Mouse (Mus musculus) layer of hippocampus, postnatal 25 days (tissue): ENCODE data around the gene Hist1h4n. TPM values are rescaled to one million over a fixed set of nuclear protein-coding genes. Genes with fewer than 3 reads are reported as not detected.
"Not testable (repeated sequence)": the region's sequence is repeated elsewhere in the genome, so short reads cannot be mapped to it uniquely, and the experiment has no call there.

Experiments used
- DNase-seq, 2 experiments: peaks; one replicate each; pipeline ENCODE4 v3.0.0; 2022; ENCODE audit warnings: mixed read lengths in 2 of 2, low spot score in 1 of 2; ENCODE audit errors: extremely low spot score in 1 of 2
- total RNA-seq, 2 experiments: library from RNA; stranded (reverse); gene quantifications; 2 replicates each; pipeline ENCODE4 v1.2.3; 2021

Gene Hist1h4n
- 10 to 100 TPM; 21.0 to 38.5 TPM for total RNA-seq

DNA sequence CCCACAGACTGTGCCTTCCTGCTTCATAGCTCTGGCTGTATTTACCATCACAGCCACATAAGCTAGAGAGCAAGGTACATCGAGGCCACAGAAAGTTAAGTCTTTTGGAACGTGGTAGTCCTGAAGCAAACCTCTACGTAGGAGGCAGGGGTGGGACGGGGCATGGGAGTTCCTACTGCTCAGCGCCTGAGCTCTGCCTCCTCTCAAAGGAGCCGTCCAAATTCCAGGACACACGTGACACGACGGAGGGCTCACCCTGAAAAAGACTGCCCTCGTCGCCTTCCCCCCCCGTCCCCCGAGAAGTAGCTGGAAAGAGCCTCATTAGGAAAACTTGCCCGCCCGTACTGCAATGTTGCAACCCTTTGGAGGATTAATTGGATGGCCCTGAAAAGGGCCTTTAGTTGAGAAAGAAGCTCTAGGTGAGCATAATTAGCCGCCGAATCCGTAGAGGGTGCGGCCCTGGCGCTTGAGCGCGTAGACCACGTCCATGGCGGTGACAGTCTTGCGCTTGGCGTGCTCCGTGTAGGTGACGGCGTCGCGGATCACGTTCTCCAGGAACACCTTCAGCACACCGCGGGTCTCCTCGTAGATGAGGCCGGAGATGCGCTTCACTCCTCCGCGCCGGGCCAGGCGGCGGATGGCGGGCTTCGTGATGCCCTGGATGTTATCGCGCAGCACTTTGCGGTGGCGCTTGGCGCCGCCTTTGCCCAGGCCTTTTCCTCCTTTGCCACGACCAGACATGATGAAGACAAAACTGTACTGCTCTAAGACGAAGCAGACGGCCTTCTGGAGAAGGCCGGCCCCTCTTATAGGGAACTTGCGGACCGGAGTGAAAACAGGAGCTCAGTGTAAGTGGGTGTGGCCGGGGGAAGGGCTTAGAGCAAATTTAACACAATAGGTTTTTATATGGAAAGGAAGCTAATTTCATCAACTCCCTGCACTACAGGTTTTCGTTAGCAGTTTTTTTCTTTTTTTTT is at the start of gene Hist1h4n:
TSS of gene Hist1h4n (minus strand) at position 779 of the 977 bp plus-strand sequence.
- DNase-seq = not testable (repeated sequence)

DNA sequence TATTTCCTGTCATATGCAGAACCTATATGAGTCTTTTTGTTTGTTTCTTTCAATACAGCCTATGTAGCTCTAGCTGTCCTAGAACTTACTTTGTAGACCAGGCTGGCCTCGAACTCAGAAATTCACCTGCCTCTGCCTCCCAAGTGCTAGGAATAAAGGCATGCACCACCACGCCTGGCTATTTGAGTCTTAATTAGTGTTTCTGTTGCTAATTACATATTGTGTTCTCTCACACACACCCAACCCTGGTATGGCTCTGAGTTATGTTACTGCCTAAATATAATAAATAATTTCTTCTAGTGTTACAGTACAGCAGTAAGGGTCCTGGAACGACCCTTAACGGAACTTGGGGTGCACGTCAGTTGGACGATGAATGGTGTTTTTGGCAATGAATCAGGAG is 48.7 kb upstream of the Hist1h4n start:
- no peak for DNase-seq

DNA sequence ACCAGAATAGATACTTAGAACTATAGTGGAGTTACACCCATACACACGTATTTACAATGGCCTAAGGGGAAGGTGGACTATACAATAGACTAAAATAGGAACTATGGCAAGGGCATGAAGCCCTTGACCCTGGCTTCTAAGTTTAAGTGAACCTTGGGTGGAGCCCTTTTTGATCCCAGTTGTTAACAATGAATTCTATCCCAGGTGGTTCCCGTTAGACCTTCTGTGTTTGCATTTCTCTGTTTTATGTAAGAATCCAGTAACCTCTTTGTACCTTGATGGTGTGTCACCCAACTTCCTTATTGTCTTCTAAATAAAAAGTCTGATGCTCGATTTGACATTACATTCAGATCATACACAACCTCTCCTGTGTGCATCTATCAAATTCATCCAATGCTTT is 33.5 kb upstream of the Hist1h4n start:
- DNase-seq = not testable (repeated sequence)

DNA sequence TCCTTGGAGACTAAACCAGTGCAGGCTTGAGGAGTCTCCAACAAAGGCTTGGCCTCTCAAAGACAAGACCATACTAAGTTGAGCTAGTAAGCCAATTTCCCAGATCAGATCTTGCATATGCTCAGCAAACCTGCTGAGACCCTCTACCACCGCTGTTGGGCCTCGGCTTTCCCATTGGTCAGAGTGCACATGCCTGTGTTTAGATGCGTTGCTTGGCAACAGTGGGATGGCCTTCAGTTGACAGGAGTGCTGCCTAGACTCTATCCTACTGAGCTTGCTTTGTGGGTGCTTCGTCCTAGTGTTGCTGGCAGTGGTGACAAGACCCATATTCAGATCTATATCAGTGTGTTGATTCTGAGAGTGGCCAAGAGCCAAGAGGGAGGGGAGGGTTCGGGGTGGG is 29.6 kb upstream of the Hist1h4n start:
- DNase-seq = no peak

DNA sequence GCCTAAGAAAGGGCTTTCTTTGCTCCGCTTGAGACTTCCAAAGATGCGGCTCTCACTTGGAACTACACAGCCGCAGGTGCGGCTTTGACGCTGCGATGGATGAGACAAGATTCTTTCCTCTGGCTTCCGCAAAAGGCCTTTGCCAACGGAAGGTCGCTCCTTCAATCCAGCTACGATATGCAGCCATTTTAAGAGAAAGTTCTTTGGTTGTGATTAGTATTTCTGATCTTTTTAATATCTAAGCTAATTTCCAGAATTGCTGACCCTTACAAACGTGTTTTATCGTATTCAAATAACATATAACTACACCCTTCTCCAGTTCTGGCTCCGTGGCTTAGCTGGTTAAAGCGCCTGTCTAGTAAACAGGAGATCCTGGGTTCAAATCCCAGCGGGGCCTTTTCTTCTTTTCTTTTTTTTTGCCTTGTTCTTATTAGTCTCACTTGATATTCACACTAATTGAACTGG is 23.7 kb upstream of the Hist1h4n start:
- peak; percentile 26 to 62 for DNase-seq

DNA sequence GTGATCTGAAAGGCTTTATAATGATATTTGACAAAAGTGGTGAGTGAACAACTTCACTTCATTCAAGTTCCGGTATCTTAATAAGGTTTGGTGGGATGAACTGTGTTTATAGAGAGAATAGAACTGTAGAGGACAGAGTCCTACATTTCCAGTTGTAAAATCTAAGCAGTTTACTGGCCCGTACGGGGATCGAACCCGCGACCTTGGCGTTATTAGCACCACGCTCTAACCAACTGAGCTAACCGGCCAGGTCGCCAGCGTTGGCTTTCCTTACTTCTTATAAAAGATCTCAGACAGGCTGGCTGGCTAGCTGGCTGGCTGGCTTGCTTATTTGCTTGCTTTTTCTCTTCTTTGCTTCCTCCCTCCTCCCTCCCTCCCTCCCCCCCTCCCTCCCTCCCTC is 23.1 kb upstream of the Hist1h4n start:
- DNase-seq = peak; percentile 78 to 88

DNA sequence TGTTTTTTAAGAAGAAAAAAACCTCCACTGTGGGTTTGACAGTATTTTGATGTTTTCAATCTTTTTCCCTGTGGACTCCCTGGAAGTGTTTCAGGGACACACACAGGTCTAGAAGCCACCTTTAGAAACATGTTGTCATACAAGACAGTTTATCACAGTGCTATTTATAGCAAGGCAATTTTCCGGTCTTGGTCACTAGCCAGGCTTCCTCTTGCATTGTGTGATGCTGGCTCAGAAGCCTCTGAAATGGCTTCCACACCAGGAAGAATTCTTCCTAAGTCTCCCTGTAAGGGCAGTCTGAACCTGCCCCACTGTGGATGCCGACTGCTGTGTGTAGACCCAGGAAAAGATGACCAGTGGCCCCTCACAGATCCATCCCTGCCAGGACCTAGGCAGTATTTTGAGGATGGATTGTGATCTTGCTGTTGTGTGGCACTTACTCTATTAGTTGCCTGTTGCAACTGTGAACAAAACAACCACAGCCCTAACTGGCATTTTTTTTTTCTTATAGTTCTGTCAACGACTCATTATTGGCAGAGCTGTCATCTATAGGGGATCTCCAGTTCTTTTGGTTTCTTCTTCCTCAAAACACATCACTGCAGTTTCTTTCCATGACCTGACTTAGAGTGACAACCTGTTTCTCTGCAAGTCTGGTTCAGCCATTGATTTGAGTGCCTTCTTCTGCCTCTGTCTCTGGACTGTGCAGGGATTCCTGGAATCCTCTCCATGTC is 20.4 kb upstream of the Hist1h4n start:
- DNase-seq = no peak

DNA sequence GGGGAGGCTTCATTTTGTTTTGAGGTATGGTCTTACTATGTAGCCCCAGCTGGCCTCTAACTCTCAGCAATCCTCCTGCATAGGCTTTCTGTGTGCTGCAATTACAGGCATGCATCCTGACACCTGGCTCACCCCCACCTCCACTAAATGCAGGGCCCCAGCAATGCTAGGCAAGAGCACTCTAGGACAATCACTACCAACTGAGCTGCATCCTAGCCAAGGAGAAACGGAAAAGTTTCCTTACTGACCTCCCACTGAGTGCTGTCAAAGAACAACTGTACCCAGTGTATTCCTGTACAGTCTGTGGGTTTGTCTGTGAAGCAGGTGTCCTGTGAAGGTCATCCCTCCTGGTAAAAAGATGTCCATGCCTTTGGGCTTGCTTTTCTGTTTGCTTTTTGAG is 18.7 kb upstream of the Hist1h4n start:
- DNase-seq = not testable (repeated sequence)

DNA sequence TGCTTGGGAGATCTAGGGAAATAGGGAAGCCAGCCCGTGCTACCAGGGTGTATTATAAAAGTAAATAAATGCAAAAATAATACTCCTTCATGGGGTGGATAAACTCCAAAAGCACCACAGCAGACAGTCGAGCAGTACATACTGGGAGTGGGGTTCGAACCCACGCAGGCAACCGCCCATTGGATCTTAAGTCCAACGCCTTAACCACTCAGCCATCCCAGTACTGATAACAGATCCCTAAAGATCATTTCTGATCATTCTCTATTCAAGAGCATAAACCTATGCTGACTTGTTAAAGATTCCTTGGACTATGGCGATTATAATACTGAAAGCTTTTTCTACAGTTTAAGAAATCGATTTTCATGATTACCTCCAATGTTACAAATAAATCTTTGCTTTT is 15.9 kb upstream of the Hist1h4n start:
- peak in 1 of 2 experiments; percentile 14 for DNase-seq

DNA sequence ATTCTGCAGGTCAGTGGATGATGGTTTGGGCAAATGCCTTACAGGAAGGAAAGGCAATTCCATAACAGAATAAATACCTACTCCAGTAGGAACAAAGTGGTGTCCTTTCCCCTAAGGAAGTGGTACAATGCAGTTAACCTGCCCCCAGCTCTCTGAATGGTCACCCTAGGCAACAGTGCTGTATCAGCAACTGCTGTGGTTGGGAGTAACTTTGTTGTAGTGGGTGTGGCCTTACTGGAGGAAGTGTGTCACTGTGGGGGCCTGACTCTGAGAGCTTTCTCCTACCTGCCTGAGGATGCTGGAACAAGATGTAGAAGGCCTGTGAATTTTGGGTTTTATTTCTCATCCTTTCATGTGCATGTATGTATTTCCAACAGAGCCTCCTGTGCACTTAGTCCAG is 14.4 kb upstream of the Hist1h4n start:
- not testable (repeated sequence) for DNase-seq

DNA sequence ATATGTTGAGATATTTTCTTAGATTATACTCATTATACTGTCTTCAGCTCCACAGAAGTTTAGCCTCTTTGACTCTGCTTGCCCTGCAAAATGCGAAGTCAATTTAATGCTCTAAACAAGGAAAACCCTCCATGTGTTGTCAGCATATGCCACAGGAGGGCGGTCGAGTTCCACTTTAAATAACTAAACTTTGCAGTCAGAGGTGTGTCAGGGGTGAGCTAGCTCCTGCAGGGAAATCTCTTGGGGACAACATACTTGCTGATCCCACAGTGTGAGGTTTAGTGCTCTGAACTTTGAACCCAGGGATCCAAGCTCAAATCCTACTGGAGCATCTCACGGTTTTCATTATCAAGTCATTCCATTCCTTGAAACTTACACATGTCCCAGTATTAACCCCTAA is 8.5 kb upstream of the Hist1h4n start:
- DNase-seq = not testable (repeated sequence)

DNA sequence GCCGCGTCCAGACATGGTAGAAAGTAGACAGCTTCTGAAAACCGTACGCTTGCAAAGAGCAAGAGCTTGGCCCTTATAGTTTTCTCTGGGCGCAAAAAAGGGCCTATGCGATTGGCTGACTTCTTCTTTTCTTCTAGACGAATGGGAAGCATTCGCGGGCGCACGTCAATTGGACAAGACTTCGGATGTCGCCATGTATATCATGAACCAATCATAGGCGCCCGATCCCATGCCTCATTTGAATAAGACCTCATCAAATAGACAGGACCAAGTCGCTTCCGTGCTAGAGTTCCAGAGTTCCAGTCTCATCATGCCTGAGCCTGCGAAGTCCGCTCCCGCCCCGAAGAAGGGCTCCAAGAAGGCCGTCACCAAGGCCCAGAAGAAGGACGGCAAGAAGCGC is 1.5 kb upstream of the Hist1h4n start, which contains the start of the genes Hist1h2ap and Hist1h2br:
TSS of gene Hist1h2ap (minus strand) at position 47 of the 400 bp plus-strand sequence.
TSS of gene Hist1h2br (plus strand) at position 283 of the 400 bp plus-strand sequence.
- DNase-seq = not testable (repeated sequence)

DNA sequence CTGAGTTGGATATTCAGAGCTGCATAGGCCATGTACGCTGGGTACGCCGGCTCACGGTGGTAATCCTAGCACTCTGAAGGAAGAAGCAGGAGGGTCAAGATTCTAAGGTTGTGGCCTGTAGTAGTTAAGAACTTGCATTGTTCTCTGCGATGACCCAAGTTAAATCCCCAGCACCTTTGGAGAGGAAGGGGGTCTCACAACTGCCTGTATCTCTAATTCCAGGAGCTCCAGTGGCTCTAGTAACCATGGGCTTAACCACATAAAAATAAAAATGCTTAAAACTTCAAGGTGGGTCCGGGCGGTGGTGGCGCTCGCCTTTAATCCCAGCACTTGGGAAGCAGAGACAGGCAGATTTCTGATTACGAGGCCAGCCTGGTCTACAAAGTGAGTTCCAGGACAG is 1.7 kb downstream of the Hist1h4n start:
- DNase-seq = no peak

DNA sequence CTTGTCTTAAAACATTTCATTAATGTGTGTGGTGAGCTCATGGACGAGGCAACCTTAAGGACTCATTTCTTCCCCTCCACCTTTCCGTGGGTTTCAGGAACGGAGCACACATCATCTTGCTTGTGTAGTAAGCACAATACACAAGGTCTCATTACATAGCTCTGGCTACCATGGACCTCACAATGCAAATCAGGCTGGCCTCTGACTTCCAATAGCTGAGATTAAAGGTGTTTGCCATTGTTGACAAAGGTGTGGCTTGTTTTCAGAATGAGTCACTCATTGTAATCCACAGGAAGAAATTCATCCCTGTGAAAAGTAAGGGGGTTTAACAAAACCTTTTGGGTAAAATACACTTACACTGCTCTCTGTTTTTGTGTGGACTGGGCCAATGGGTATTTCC is 3.5 kb downstream of the Hist1h4n start:
- DNase-seq = no peak

DNA sequence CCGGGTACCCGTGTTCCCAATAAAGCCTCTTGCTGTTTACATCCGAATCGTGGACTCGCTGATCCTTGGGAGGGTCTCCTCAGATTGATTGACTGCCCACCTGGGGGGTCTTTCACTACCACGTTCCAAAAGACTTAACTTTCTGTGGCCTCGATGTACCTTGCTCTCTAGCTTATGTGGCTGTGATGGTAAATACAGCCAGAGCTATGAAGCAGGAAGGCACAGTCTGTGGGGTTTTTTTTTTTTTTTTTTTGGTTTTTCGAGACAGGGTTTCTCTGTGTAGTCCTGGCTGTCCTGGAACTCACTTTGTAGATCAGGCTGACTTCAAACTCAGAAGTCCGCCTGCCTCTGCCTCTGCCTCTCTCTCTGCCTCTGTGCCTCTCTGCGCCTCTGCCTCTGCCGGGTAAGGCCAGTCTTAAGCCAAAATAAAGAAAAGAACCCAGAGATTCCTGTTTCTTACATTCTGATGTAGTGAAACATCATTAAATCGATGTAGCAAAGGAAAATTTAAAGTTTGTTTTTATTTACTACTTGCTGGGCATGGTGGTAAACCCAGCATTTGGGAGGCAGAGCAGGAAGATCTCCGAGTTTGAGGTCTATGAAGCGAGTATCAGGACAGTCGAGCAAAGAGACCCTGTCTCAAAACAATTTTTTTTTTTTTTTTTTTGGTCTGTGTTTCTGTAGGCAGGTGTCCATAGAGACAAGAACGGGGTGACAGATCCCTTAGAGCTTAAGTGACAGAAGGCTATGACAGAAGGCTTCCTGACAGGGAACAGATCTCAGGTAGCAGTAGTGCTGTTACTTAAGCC is 11.7 kb downstream of the Hist1h4n start:
- not testable (repeated sequence) for DNase-seq

DNA sequence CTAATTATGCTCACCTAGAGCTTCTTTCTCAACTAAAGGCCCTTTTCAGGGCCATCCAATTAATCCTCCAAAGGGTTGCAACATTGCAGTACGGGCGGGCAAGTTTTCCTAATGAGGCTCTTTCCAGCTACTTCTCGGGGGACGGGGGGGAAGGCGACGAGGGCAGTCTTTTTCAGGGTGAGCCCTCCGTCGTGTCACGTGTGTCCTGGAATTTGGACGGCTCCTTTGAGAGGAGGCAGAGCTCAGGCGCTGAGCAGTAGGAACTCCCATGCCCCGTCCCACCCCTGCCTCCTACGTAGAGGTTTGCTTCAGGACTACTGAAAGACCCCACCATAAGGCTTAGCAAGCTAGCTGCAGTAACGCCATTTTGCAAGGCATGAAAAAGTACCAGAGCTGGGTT is 19.9 kb downstream of the Hist1h4n start:
- not testable (repeated sequence) for DNase-seq

DNA sequence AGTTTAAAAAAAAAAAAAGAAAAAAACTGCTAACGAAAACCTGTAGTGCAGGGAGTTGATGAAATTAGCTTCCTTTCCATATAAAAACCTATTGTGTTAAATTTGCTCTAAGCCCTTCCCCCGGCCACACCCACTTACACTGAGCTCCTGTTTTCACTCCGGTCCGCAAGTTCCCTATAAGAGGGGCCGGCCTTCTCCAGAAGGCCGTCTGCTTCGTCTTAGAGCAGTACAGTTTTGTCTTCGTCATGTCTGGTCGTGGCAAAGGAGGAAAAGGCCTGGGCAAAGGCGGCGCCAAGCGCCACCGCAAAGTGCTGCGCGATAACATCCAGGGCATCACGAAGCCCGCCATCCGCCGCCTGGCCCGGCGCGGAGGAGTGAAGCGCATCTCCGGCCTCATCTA is 20.5 kb downstream of the Hist1h4n start, which contains the start of gene Hist1h4m:
TSS of gene Hist1h4m (plus strand) at position 208 of the 400 bp plus-strand sequence.
- peak; percentile 25 to 29 for DNase-seq

DNA sequence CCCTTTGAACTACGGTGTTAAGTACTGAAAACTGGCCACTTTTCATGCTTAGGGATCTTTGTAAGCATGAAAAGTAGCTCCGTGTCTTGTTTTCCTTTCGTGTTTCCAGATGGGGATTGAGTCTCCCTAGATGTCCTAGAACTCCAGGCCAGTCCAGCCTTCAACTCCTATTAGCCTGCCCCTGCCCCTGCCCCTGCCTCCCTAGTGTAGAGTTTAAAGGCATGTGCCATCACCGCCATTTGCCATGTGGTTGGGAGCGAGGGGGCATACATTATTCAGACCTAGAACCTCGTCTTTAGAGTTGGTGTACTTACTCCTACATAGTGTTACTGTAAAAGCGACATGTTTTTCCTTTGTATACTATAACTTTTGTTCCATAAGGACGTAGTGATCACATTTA is 20.9 kb downstream of the Hist1h4n start:
- not testable (repeated sequence) for DNase-seq

DNA sequence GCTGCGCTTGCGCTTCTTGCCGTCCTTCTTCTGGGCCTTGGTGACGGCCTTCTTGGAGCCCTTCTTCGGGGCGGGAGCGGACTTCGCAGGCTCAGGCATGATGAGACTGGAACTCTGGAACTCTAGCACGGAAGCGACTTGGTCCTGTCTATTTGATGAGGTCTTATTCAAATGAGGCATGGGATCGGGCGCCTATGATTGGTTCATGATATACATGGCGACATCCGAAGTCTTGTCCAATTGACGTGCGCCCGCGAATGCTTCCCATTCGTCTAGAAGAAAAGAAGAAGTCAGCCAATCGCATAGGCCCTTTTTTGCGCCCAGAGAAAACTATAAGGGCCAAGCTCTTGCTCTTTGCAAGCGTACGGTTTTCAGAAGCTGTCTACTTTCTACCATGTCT is 21.9 kb downstream of the Hist1h4n start, which contains the start of the genes Hist1h2bq and Hist1h2ao:
TSS of gene Hist1h2bq (minus strand) at position 125 of the 400 bp plus-strand sequence.
TSS of gene Hist1h2ao (plus strand) at position 393 of the 400 bp plus-strand sequence.
- not testable (repeated sequence) for DNase-seq

DNA sequence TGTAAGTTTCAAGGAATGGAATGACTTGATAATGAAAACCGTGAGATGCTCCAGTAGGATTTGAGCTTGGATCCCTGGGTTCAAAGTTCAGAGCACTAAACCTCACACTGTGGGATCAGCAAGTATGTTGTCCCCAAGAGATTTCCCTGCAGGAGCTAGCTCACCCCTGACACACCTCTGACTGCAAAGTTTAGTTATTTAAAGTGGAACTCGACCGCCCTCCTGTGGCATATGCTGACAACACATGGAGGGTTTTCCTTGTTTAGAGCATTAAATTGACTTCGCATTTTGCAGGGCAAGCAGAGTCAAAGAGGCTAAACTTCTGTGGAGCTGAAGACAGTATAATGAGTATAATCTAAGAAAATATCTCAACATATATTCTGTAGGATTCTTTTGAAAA is 28.9 kb downstream of the Hist1h4n start:
- DNase-seq = not testable (repeated sequence)
